ENCODE assay signal across 16 mouse cellular contexts in the genomic region with DNA sequence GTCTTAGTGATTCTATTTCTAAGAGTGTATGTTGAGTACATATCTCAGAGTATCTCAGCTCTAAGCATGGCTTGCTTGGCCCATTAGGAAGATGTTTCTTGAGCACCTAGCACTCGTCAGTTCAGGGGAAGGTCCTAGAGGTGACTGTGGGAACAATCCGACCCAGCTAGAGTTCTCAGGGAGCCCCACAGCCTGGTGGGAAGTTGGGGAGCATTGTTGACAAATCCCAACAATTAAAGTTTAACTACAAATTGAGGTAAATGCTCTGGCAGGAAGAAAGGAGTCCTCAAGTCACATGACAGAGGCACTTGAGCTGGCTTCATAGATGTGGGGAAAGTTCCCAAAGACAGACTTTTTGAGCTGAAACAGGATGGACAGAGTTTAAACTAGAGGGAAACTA. TPM values are rescaled to one million over a fixed set of nuclear protein-coding genes. Genes with fewer than 3 reads are reported as not detected.
DNase-seq lines count a peak whose midpoint lies in the region; ATAC-seq lines count a peak whose summit lies in the region.
"Had no signal": no experiment of that assay in that cellular context is flagged by ENCODE, and none has a peak within 500 bp of the region (broad histone marks: within the 10 kb centered on the region; RNA-seq: fewer than 3 reads in every experiment).

No protein-coding gene starts in this region.

- H3K9ac ChIP-seq in kidney, embryonic 16.5 days (replicated peaks; ENCODE audit: low read length), result no peak overlapping the region
- H3K9ac ChIP-seq: embryonic facial prominence, embryonic 13.5 days; forebrain, embryonic 12.5 days; forebrain, embryonic 15.5 days; heart, embryonic 12.5 days; heart, embryonic 15.5 days; hindbrain, embryonic 14.5 days had no signal

- H3K4me2 ChIP-seq in kidney, embryonic 16.5 days (replicated peaks; ENCODE audit: low read depth, low read length), result no peak overlapping the region
- H3K4me2 ChIP-seq: embryonic facial prominence, embryonic 13.5 days; forebrain, embryonic 12.5 days; forebrain, embryonic 15.5 days; heart, embryonic 12.5 days; heart, embryonic 15.5 days; hindbrain, embryonic 14.5 days had no signal

- no peak overlapping the region for H3K27ac ChIP-seq in kidney, embryonic 16.5 days (ENCODE audit: low read length)
- H3K27ac ChIP-seq: embryonic facial prominence, embryonic 10.5 days; embryonic facial prominence, embryonic 13.5 days; forebrain, embryonic 12.5 days; forebrain, embryonic 15.5 days; heart, adult 2 months; heart, embryonic 15.5 days; hindbrain, embryonic 14.5 days; hindbrain, postnatal 0 days had no signal

- no peaks in the 10 kb centered on the region for H3K36me3 ChIP-seq in kidney, embryonic 16.5 days (ENCODE audit: insufficient read depth, low read length)
- H3K36me3 ChIP-seq: embryonic facial prominence, embryonic 10.5 days; embryonic facial prominence, embryonic 13.5 days; forebrain, embryonic 12.5 days; forebrain, embryonic 15.5 days; heart, embryonic 12.5 days; heart, embryonic 15.5 days had no signal

- 54% methylated on average over 2 of the region's 2 CpGs for WGBS in kidney, embryonic 16.5 days

- H3K4me1 ChIP-seq in kidney, embryonic 16.5 days (ENCODE audit: insufficient read depth, low read length), result 0 out of 2 replicates have a peak, but pooled peaks cover 2% of the 10 kb centered on the region
- H3K4me1 ChIP-seq: embryonic facial prominence, embryonic 13.5 days; forebrain, embryonic 12.5 days; forebrain, embryonic 15.5 days; heart, embryonic 12.5 days; heart, embryonic 15.5 days had no signal

- H3K4me3 ChIP-seq in kidney, embryonic 16.5 days (ENCODE audit: low read length), result no peak overlapping the region
- H3K4me3 ChIP-seq: embryonic facial prominence, embryonic 10.5 days; embryonic facial prominence, embryonic 13.5 days; erythroblast, embryonic 14.5 days; forebrain, embryonic 12.5 days; forebrain, embryonic 15.5 days; heart, adult 2 months; heart, embryonic 12.5 days; heart, embryonic 15.5 days had no signal

- ATAC-seq in kidney, embryonic 16.5 days (ENCODE audit: low FRiP score, low TSS enrichment), result no peak

- H3K9me3 ChIP-seq in kidney, embryonic 16.5 days (ENCODE audit: low read length), result no peaks in the 10 kb centered on the region
- H3K9me3 ChIP-seq: embryonic facial prominence, embryonic 10.5 days; embryonic facial prominence, embryonic 13.5 days; forebrain, embryonic 12.5 days; forebrain, embryonic 15.5 days; heart, embryonic 12.5 days; heart, embryonic 15.5 days had no signal

- DNase-seq in heart, adult 11 months, result peak; percentile 70
- no peak for DNase-seq in heart, adult 9 months (ENCODE audit: low spot score in 2 of 2)
- peak; percentile 48 for DNase-seq in kidney, adult 18-20 months
- peak; percentile 73 for DNase-seq in kidney, adult 9 months
- no peak for DNase-seq in kidney, postnatal 4 days

- H3K27me3 ChIP-seq in kidney, embryonic 16.5 days (ENCODE audit: insufficient read depth, low read length), result no peaks in the 10 kb centered on the region
- H3K27me3 ChIP-seq: embryonic facial prominence, embryonic 13.5 days; forebrain, embryonic 12.5 days; heart, embryonic 15.5 days had no signal

RNA-seq across cellular contexts. Expression of a gene that starts 11.1 kb away (rescaled TPM):
- 196 and 197 TPM in 2 replicates for polyA plus RNA-seq in kidney, embryonic 16.5 days (2015; fragmentation: Nextera tagmentation; extraction: Ambion mirVana)

RNA-seq across cellular contexts. Expression of a gene that starts 41.2 kb away (rescaled TPM):
- polyA plus RNA-seq in kidney, embryonic 16.5 days (2015; fragmentation: Nextera tagmentation; extraction: Ambion mirVana), result 0.75 and 1.1 TPM in 2 replicates
- polyA plus RNA-seq: erythroblast, embryonic 14.5 days; heart, adult 2 months; heart, embryonic 12.5 days; heart, embryonic 15.5 days had no signal

RNA-seq across cellular contexts. Expression of a gene that starts 43.0 kb away (rescaled TPM):
- polyA plus RNA-seq in kidney, embryonic 16.5 days (2015; fragmentation: Nextera tagmentation; extraction: Ambion mirVana), result 0.27 and 0.29 TPM in 2 replicates
- polyA plus RNA-seq: embryonic facial prominence, embryonic 10.5 days; erythroblast, embryonic 14.5 days; forebrain, embryonic 12.5 days; forebrain, embryonic 15.5 days; heart, adult 2 months; heart, embryonic 12.5 days; heart, embryonic 15.5 days; hindbrain, embryonic 14.5 days had no signal

RNA-seq across cellular contexts. Expression of a gene that starts 51.8 kb away (rescaled TPM):
- polyA plus RNA-seq in kidney, embryonic 16.5 days (2015; fragmentation: Nextera tagmentation; extraction: Ambion mirVana), result 14.3 and 15.0 TPM in 2 replicates

RNA-seq across cellular contexts. Expression of a gene that starts 53.0 kb away (rescaled TPM):
- 40.1 and 40.4 TPM in 2 replicates for polyA plus RNA-seq in kidney, embryonic 16.5 days (2015; fragmentation: Nextera tagmentation; extraction: Ambion mirVana)

Comparison
In these comparisons a context has a peak if more than half of its experiments do, and no peak if none do; other contexts are left out.
1. DNase-seq: peak in heart, adult 11 months (single experiment), kidney, adult 18-20 months (single experiment) and kidney, adult 9 months (single experiment); none in heart, adult 9 months (0 of 2) and kidney, postnatal 4 days (0 of 2).